Mouse (Mus musculus): ENCODE measurements around the gene Aebp1.
"Not testable (repeated sequence)": the region's sequence is repeated elsewhere in the genome, so short reads cannot be mapped to it uniquely, and the experiment has no call there.

The Aebp1 gene

GRCm38 (mm10) chr11:5855902-5856301, 5.8 kb upstream of the Aebp1 start:
- no peak for DNase-seq (ENCODE audit: low read depth, low spot score)

- no peak for DNase-seq (ENCODE audit: low read depth, low spot score)
Measured at GRCm38 (mm10) chr11:5856479-5857130, 5.1 kb upstream of the Aebp1 start.

GRCm38 (mm10) chr11:5858723-5859122, 3.0 kb upstream of the Aebp1 start:
- DNase-seq (ENCODE audit: low read depth, low spot score), result no peak

GRCm38 (mm10) chr11:5859883-5860550, 1.7 kb upstream of the Aebp1 start:
- DNase-seq (ENCODE audit: low read depth, low spot score), result no peak

GRCm38 (mm10) chr11:5860639-5861038, 1.1 kb upstream of the Aebp1 start:
- no peak for DNase-seq (ENCODE audit: low read depth, low spot score)

- DNase-seq (ENCODE audit: low read depth, low spot score), result no peak
Measured at GRCm38 (mm10) chr11:5862394-5863105, 803 bp downstream of the Aebp1 start.

- no peak for DNase-seq (ENCODE audit: low read depth, low spot score)
Measured at GRCm38 (mm10) chr11:5867196-5867595, 5.4 kb downstream of the Aebp1 start.

- no peak for DNase-seq (ENCODE audit: low read depth, low spot score)
Measured at GRCm38 (mm10) chr11:5868324-5868723, 6.6 kb downstream of the Aebp1 start.

- no peak for DNase-seq (ENCODE audit: low read depth, low spot score)
Measured at GRCm38 (mm10) chr11:5869331-5869730, 7.6 kb downstream of the Aebp1 start.

- no peak for DNase-seq (ENCODE audit: low read depth, low spot score)
Measured at GRCm38 (mm10) chr11:5870069-5870468, 8.3 kb downstream of the Aebp1 start.

- DNase-seq (ENCODE audit: low read depth, low spot score), result no peak
Measured at GRCm38 (mm10) chr11:5872707-5873106, 11.0 kb downstream of the Aebp1 start.

- DNase-seq (ENCODE audit: low read depth, low spot score), result no peak
Measured at GRCm38 (mm10) chr11:5873192-5873591, 11.4 kb downstream of the Aebp1 start.

- no peak for DNase-seq (ENCODE audit: low read depth, low spot score)
Measured at GRCm38 (mm10) chr11:5877421-5877820, 15.7 kb downstream of the Aebp1 start.

GRCm38 (mm10) chr11:5877921-5878526, 16.3 kb downstream of the Aebp1 start, which contains the start of gene Pold2:
TSS of gene Pold2 (minus strand) at chr11:5878292.
- peak; percentile 98 for DNase-seq (ENCODE audit: low read depth, low spot score)

GRCm38 (mm10) chr11:5878661-5879060, 16.9 kb downstream of the Aebp1 start:
- no peak for DNase-seq (ENCODE audit: low read depth, low spot score)

- peak; percentile 74 for DNase-seq (ENCODE audit: low read depth, low spot score)
Measured at GRCm38 (mm10) chr11:5879905-5880304, 18.2 kb downstream of the Aebp1 start.

GRCm38 (mm10) chr11:5882518-5882917, 20.8 kb downstream of the Aebp1 start:
- no peak for DNase-seq (ENCODE audit: low read depth, low spot score)

- DNase-seq (ENCODE audit: low read depth, low spot score), result peak; percentile 72
Measured at GRCm38 (mm10) chr11:5886187-5886586, 24.4 kb downstream of the Aebp1 start.

- no peak for DNase-seq (ENCODE audit: low read depth, low spot score)
Measured at GRCm38 (mm10) chr11:5887250-5887649, 25.5 kb downstream of the Aebp1 start.

- not testable (repeated sequence) for DNase-seq (ENCODE audit: low read depth, low spot score)
Measured at GRCm38 (mm10) chr11:5888563-5888962, 26.8 kb downstream of the Aebp1 start.

- no peak for DNase-seq (ENCODE audit: low read depth, low spot score)
Measured at GRCm38 (mm10) chr11:5892151-5892591, 30.4 kb downstream of the Aebp1 start.

- no peak for DNase-seq (ENCODE audit: low read depth, low spot score)
Measured at GRCm38 (mm10) chr11:5892810-5893368, 31.1 kb downstream of the Aebp1 start.
